Mouse (Mus musculus) gastrocnemius, adult 2 months (tissue): ENCODE data around the gene Pccb. TPM values are rescaled to one million over a fixed set of nuclear protein-coding genes. Genes with fewer than 3 reads are reported as not detected.
A peak's percentile ranks its signal among the peaks of the same experiment; 100 is the strongest.

Source experiments
- DNase-seq: peaks from one replicate; pipeline ENCODE4 v3.0.0; 2022
- H3K27ac ChIP-seq: fragments of 200-600 bp; 2 replicates; pipeline ENCODE4 v1.8.1; 2022; ENCODE audit warnings: mild to moderate bottlenecking
- H3K4me3 ChIP-seq: fragments of 200-600 bp; 2 replicates; pipeline ENCODE4 v1.8.1; 2022; ENCODE audit warnings: mild to moderate bottlenecking, moderate library complexity
- CTCF ChIP-seq: fragments of 200-600 bp; IDR thresholded peaks from 2 replicates; pipeline ENCODE4 v1.8.1; 2022; ENCODE audit warnings: antibody characterized with exemption, mild to moderate bottlenecking, moderate library complexity
- intact Hi-C: fragments of 180-260 bp; cut with DNase I; formaldehyde crosslinking; loops from one replicate; pipeline ENCODE4 v1.15.1; 2025
- total RNA-seq, 2 experiments: library from RNA; stranded (reverse); gene quantifications; 2 replicates each; pipeline ENCODE4 v1.2.3; 2021

Pccb gene
- total RNA-seq, 2 experiments from 2014 or later, result 56.5 to 70.8 TPM

DNA sequence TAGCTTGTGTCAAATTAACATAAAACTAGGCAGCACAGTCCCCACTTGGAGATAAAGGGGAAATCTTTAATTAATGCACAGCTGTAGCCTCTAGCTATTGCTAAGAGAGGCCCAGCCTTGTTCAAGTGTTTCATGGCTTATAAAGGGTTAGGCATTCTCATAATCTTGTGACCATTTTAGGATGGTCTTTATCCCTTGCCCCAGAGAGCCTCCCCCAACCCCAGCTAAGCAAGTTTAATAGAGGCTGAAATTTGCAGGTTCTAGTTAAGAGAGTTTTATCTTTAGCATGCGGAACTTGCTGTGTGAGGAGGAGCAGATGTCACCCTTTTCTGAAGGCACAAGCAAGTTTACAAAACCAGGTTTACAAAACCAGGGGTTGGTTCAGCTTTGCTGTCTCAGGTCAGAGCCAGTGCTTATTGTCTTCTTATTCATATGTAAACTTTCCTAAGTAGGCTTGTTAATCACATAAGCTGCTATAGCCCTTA, 71.2 kb downstream of the Pccb start:
- H3K4me3 ChIP-seq, result no peak overlapping the region
- intact Hi-C loops, result no loop called here
- no peak for DNase-seq
- no peak for TF ChIP-seq CTCF
- no peak overlapping the region for H3K27ac ChIP-seq

DNA sequence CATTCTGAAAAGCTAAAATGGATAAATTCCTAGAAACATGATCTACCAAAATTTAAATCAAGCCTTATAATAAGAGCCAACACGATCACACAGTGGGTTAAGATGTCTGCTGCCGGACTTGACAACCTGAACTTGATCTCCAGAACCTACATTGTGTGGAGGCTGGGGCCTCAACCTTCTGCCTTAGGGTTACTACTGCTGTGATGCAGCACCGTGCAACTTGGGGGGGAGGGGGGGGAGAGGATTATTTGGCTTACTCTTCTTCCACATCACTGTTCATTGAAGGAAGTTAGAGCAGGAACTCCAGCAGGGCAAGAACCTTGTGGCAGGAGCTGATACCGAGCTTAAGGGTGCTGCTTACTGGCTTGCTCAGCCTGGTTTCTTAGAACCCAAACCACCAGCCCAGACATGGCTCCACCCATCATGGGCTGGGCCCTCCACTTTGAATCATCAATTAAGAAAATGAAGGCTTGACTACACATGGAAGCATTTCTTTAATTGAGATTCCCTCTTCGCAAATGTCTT, 71.7 kb downstream of the Pccb start:
- Histone ChIP-seq H3K27ac (no peak overlapping the region), H3K4me3 (no peak overlapping the region)
- intact Hi-C loops, result no loop called here
- no peak for DNase-seq
- no peak for TF ChIP-seq CTCF

DNA sequence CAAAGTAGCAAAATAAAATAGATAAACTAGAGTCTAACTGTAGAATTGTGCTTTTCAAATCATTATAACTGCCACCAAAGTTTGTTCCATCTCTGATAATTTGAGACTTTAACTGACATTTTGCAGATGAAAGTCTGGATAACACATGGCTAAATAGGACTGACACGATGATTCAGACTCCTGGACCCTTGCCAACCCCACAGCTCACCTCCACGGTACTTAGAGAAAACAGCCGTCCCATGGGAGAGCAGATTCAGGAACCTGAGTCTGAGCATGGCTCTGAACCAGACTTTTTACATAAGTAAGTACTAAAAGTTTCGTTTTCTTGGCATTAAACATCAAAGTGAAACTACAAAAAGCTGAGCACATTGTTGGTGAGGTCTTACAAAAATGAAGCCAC, 83.2 kb downstream of the Pccb start:
- intact Hi-C loops, result no loop called here
- DNase-seq, result peak; percentile 25
- no peak overlapping the region for H3K4me3 ChIP-seq
- TF ChIP-seq CTCF, result no peak
- H3K27ac ChIP-seq, result no peak overlapping the region

DNA sequence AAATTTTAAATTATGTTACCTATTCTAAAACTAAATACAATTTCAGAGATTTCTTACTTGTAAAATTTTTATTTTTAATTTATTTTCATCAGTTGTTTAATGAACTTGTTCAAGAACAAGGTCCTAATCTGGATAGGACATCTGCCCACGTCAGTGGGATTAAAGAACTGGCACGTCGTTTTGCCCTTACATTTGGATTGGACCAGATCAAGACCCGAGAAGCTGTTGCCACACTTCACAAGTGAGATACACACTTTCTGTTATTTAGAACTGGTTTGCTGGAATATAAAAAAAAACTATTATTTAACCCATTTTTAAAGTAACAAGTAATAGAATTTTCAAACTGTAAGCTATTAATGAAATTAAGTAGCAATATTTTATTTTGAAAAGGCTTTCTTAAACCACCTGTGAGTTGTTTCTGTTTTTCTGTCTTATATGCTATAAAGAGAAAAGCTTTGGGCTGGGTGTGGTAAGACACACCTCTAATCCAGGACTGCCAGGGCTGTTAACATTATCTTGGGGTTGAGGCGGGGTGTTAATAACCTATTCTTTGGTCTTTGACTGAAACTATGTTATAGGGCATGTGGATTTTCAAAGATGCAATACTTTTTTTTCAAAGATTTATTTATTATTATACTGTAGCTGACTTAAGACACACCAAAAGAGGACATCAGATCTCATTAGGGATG, 89.9 kb downstream of the Pccb start:
- DNase-seq, result no peak
- Histone ChIP-seq H3K27ac (no peak overlapping the region), H3K4me3 (no peak overlapping the region)
- TF ChIP-seq CTCF, result no peak
- intact Hi-C loops, result no loop called here

DNA sequence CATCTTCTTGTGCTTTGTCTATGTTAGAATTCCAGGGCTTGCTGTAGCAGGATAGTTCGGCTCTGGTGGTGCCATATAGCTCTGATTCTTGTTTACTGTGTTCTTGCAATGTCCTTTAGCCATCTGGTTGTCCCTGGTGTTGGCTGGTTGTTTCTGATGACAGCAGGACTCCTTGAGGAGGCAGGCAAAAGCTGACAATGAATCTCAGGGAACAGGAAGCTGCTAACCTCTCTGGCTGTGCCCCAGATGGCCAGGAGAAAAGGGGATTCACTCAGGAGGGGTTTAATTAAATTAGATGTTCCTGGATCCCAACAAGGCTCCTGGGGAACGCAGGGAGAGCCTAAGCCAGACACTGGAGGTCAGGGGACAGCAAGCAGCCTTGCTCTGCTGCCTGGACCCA, 92.7 kb downstream of the Pccb start:
- Histone ChIP-seq H3K4me3 (no peak overlapping the region), H3K27ac (no peak overlapping the region)
- intact Hi-C loops, result no loop called here
- no peak for TF ChIP-seq CTCF
- no peak for DNase-seq

Other genes with a start within 250 kb of the Pccb start
- gene Msl2, start 39.2 kb upstream of the Pccb start, total RNA-seq, result 10 to 100 TPM; 28.4 to 29.3 TPM
- gene Ppp2r3a, start 216.9 kb upstream of the Pccb start, total RNA-seq, result 100 to 1,000 TPM; 162 to 209 TPM